Mouse (Mus musculus) liver, embryonic 16.5 days (tissue): ENCODE data around the gene Srp9. TPM values are rescaled to one million over a fixed set of nuclear protein-coding genes. Genes with fewer than 3 reads are reported as not detected.

Experiments used
- ATAC-seq: fragments of 200-750 bp; cut with Nextera tagmentation; 2 replicates; pipeline ENCODE4 v1.8.0; 2017; ENCODE audit warnings: low read depth, mild to moderate bottlenecking, moderate number of reproducible peaks, moderate library complexity
- H3K27ac ChIP-seq: fragments of 300-500 bp; sonication (generic); 2 replicates; pipeline ENCODE4 v1.5.1; 2014; ENCODE audit warnings: mild to moderate bottlenecking, low read length
- H3K27me3 ChIP-seq: fragments of 300-500 bp; sonication (generic); 2 replicates; pipeline ENCODE4 v1.6.1; 2014; ENCODE audit warnings: low read depth, low read length, mixed read lengths; ENCODE audit not compliant: control insufficient read depth, insufficient read depth
- H3K36me3 ChIP-seq: fragments of 300-500 bp; sonication (generic); 2 replicates; pipeline ENCODE4 v1.6.1; 2014; ENCODE audit warnings: mild to moderate bottlenecking; ENCODE audit not compliant: control insufficient read depth, insufficient read depth
- H3K4me1 ChIP-seq: fragments of 300-500 bp; sonication (generic); 2 replicates; pipeline ENCODE4 v1.6.1; 2014; ENCODE audit warnings: low read depth, low read length, mixed read lengths; ENCODE audit not compliant: control insufficient read depth
- H3K4me2 ChIP-seq: fragments of 300-500 bp; sonication (generic); 2 replicates; pipeline ENCODE4 v1.6.1; 2014; ENCODE audit warnings: low read depth, low read length, mixed read lengths
- H3K4me3 ChIP-seq: fragments of 300-500 bp; sonication (generic); 2 replicates; pipeline ENCODE4 v1.5.1; 2014; ENCODE audit warnings: low read depth, mild to moderate bottlenecking, low read length
- H3K9ac ChIP-seq: fragments of 300-500 bp; sonication (generic); 2 replicates; pipeline ENCODE4 v1.6.1; 2014; ENCODE audit warnings: low read depth, low read length
- H3K9me3 ChIP-seq: fragments of 300-500 bp; sonication (generic); replicated peaks from 2 replicates; pipeline ENCODE4 v1.6.1; 2016; ENCODE audit warnings: low read length; ENCODE audit not compliant: control insufficient read depth
- WGBS: fragments of 180-500 bp; shearing (Covaris S2); extraction: QIAGEN DNeasy Blood & Tissue Kit; methylation state at CpG from one replicate; pipeline ENCODE4 v1.1.7; 2014; ENCODE audit not compliant: insufficient replicate concordance; 5-methylcytosine and 5-hydroxymethylcytosine counted together
- polyA plus RNA-seq: library from polyadenylated mRNA; unstranded; fragments of >200 nt; fragmentation: Nextera tagmentation; extraction: Ambion mirVana; gene quantifications from 2 replicates; pipeline ENCODE4 v1.2.1, GENCODE M21; 2015

The Srp9 gene
- polyA plus RNA-seq, 1 experiment from 2014 or later: 51.4 TPM

DNA sequence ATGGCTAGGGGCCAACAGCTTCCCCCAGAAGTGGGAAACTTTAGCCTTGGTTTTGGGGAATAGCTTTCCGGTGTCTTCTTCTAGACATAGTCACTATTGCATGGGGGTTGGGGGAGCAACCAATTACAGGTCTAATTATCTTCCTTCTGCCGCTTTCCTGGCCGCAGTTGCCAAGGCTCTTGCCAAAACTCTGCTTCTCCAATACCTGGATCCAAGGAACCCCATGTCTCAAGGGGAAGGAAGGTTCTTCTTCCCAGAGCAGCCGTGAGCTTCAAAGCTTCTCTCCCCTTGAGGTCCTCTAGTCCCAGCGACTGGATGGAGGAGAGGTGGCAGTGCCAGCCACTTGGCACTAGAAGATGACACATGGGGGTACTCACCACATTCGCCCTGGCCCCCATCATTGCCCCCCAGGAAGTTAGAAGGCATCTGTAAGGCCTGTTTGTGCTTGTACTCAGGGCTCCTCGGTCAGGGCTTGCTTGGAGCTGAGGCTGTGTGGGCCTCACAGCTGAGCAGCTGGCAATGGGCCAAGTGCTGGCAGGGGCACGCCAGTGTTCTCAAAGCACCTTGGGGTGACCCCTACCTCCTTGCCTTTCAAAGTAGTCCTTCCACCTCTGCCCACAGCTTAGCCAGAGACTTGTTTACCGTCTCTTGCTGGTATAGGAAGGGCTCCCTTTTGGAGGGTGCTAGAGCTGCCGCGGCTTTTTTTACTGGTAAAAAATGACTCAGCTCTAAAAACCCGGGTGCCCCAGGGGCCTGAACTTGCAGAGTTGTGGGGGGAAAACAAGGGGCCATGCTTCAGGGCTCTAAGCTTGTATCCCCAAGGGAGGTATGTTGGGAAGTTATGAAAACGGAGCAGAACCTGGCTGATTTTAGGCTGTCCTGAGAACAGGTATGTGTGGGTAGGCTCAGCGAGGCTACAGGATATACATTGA, 12.9 kb upstream of the Srp9 start:
- H3K9me3 ChIP-seq: no peaks in the 10 kb centered on the region
- 47% methylated on average over 14 of the region's 14 CpGs for WGBS
- no peak overlapping the region for H3K4me3 ChIP-seq
- no peak overlapping the region for H3K27ac ChIP-seq
- no peaks in the 10 kb centered on the region for H3K27me3 ChIP-seq
- ATAC-seq: no peak
- no peak overlapping the region for H3K4me2 ChIP-seq
- no peaks in the 10 kb centered on the region for H3K4me1 ChIP-seq
- no peaks in the 10 kb centered on the region for H3K36me3 ChIP-seq
- H3K9ac ChIP-seq: no peak overlapping the region

DNA sequence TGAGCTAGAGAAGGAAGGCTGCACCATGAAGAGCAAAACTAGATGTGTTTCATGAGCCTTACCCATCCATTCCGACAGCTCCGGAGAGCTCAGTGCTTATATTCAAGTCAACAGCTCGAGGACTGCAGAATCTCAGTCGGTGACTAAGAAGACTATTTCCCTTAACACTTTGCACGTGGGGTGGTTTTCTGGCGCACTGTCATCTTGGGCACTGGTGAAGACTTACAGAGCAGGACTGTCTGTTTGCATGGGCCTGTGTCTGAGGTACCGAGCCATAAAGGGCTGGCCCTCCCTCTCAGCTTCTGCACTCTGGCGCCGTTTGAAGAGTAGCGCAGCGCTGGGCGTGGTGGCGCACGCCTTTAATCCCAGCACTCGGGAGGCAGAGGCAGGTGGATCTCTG, 12.2 kb upstream of the Srp9 start:
- WGBS: 75% methylated on average over 15 of the region's 15 CpGs
- ATAC-seq: no peak
- Histone ChIP-seq H3K4me1 (no peaks in the 10 kb centered on the region), H3K27me3 (no peaks in the 10 kb centered on the region), H3K9me3 (no peaks in the 10 kb centered on the region), H3K4me2 (no peak overlapping the region), H3K36me3 (no peaks in the 10 kb centered on the region), H3K27ac (no peak overlapping the region), H3K9ac (no peak overlapping the region), H3K4me3 (no peak overlapping the region)

GRCm38 (mm10) chr1:182113131-182113530, 11.4 kb upstream of the Srp9 start:
- ATAC-seq: no peak
- H3K9ac ChIP-seq: no peak overlapping the region
- H3K4me3 ChIP-seq: no peak overlapping the region
- no peaks in the 10 kb centered on the region for H3K27me3 ChIP-seq
- no peaks in the 10 kb centered on the region for H3K4me1 ChIP-seq
- no peak overlapping the region for H3K27ac ChIP-seq
- no peak overlapping the region for H3K4me2 ChIP-seq
- 80% methylated on average over 11 of the region's 11 CpGs for WGBS
- H3K36me3 ChIP-seq: no peaks in the 10 kb centered on the region
- H3K9me3 ChIP-seq: no peaks in the 10 kb centered on the region

DNA sequence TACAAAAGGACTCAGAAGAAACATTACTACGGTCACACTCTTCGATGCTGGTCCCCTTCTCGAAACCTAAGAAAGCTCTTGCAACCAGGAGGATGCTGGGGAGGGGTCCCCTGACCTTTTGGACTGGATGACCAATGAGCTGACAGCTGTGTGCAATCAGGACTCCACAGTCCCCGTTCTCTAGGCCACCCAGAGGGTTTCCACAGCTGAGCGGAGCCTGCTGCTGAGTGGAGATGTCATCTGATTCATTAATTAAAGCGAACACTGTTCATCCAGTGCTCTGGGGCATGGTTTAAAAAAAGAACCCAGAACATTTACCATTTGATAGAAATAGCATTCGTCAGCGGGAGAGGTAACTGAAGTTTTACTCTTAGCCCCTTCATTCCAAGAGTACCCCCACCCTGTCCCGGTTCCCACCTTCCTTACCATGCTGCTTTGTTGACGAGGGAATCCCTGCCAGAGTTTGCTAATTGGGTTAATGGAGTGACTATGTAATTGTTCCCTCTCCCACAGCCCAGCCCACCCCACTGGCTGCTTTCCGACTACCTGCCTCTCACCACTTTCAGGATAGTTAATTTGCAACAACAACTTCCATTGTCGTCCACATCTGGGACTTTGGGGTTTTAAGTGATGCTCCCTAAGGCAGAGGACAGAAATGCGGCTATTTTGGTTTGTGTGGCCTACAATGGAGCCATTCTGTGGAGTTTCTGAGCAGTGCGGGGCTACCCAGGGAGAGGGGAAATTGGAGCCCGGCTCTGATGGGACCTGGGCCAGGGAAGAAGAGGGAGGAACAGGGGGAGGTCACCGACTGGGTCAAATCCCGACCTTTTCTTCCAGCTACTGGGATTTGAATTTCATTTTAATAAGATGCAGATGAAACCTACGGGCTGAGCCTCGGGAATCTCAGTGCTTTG, 10.7 kb upstream of the Srp9 start:
- Histone ChIP-seq H3K4me1 (no peaks in the 10 kb centered on the region), H3K36me3 (no peaks in the 10 kb centered on the region), H3K4me3 (no peak overlapping the region), H3K4me2 (no peak overlapping the region), H3K9me3 (no peaks in the 10 kb centered on the region), H3K27me3 (no peaks in the 10 kb centered on the region), H3K9ac (no peak overlapping the region), H3K27ac (no peak overlapping the region)
- WGBS: 59% methylated on average over 19 of the region's 19 CpGs
- no peak for ATAC-seq

GRCm38 (mm10) chr1:182115197-182115596, 9.3 kb upstream of the Srp9 start:
- Histone ChIP-seq H3K27ac (no peak overlapping the region), H3K27me3 (no peaks in the 10 kb centered on the region), H3K4me1 (no peaks in the 10 kb centered on the region), H3K9me3 (no peaks in the 10 kb centered on the region), H3K36me3 (no peaks in the 10 kb centered on the region), H3K4me3 (no peak overlapping the region), H3K9ac (no peak overlapping the region), H3K4me2 (no peak overlapping the region)
- WGBS: 13% methylated on average over 5 of the region's 5 CpGs
- ATAC-seq: no peak

DNA sequence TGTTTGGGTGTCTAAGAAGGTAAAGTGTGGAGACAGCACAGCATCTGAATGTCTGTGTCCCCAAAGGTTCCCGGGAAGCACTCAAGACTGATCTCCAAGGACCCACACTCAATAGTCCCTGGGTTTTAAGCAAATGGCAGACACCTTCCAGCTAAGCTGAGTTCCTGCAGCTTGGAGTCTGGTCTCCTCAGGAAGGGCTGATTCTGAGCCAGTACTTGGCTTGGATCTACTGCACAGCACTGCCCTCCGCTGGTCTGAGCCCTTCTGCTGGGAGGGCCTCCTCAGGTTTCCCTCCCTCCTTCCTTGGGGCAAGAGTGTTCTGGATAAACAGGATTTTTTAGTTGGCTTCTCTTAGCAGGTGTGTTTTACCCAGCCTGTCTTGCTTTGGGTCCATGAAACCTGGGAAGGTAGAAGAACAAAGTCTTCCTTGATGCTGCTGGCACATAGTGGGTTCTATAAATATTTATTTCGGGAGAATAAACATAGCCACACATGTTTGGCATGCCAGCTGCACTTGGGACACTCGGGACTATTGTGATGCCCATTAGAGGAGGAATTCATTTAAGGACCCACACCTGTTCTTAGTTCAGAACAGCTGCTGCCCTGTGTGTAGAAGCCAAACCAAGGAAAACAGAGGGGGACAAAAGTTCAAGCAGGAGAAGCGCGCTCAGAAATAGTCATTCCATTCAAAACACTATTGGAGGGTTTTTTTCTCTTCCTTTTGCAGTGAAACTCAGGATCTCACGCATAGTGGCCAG, 8.7 kb upstream of the Srp9 start:
- ATAC-seq: no peak
- Histone ChIP-seq H3K27ac (no peak overlapping the region), H3K9ac (no peak overlapping the region), H3K9me3 (no peaks in the 10 kb centered on the region), H3K4me2 (no peak overlapping the region), H3K36me3 (no peaks in the 10 kb centered on the region), H3K4me3 (no peak overlapping the region), H3K4me1 (no peaks in the 10 kb centered on the region), H3K27me3 (no peaks in the 10 kb centered on the region)
- 35% methylated on average over 7 of the region's 7 CpGs for WGBS

GRCm38 (mm10) chr1:182122413-182122812, 2.1 kb upstream of the Srp9 start:
- no peak overlapping the region for H3K4me3 ChIP-seq

DNA sequence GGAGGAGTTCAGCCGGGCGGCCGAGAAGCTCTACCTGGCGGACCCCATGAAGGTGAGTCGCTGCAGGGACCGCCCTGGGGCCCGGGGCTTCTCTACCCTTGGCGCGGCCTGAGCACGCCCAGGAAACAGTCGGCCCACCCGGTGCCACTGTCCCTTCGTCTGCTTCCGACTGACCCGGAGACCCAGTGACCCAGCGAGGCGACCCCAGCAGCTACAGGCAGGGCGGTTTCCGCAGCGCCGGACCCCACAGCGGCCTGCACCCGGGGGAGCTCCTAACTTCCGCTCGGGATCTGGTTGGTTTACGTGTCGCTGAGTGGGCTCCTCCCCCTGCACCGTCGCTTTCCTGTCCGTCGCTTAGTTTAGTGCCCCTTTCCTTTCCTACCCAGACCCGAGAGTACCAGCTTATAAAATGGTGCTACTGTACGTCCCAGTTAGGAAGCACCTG, 409 bp downstream of the Srp9 start:
- Histone ChIP-seq H3K9ac (peak overlapping the region; percentile 90), H3K4me1 (peaks cover 13% of the 10 kb centered on the region), H3K4me2 (peak overlapping the region; percentile 69), H3K27ac (peak overlapping the region; percentile 78), H3K9me3 (no peaks in the 10 kb centered on the region), H3K4me3 (peak overlapping the region; percentile 92), H3K27me3 (no peaks in the 10 kb centered on the region), H3K36me3 (peaks cover 6% of the 10 kb centered on the region)
- ATAC-seq: peak; percentile 90
- WGBS: 0% methylated on average over 32 of the region's 33 CpGs

More at GRCm38 (mm10) chr1:182122413-182122812, 2.1 kb upstream of the Srp9 start:
- Histone ChIP-seq H3K4me2 (no peak overlapping the region), H3K27ac (no peak overlapping the region), H3K9me3 (no peaks in the 10 kb centered on the region), H3K9ac (no peak overlapping the region), H3K4me1 (peaks cover 13% of the 10 kb centered on the region), H3K27me3 (no peaks in the 10 kb centered on the region), H3K36me3 (no peaks in the 10 kb centered on the region)
- ATAC-seq: no peak
- WGBS: 67% methylated on average over 4 of the region's 4 CpGs
